In genomic region chr3:27371725-27372650, GRCm38 (mm10) we compare ENCODE assay signal across 9 mouse cellular contexts. TPM values are rescaled to one million over a fixed set of nuclear protein-coding genes. Genes with fewer than 3 reads are reported as not detected.
DNase-seq lines count a peak whose midpoint lies in the region; ATAC-seq and TF ChIP-seq lines count a peak whose summit lies in the region.
"Had no signal": no experiment of that assay in that cellular context is flagged by ENCODE, and none has a peak within 500 bp of the region (broad histone marks: within the 10 kb centered on the region; RNA-seq: fewer than 3 reads in every experiment).

No protein-coding gene starts in this region.

- 2% methylated on average over 77 of the region's 77 CpGs for WGBS in heart, embryonic 16.5 days
- WGBS in heart, adult 2 months = 3% methylated on average over 77 of the region's 77 CpGs
- 1% methylated on average over 77 of the region's 77 CpGs for WGBS in hindbrain, embryonic 10.5 days
- WGBS in midbrain, postnatal 0 days = 2% methylated on average over 73 of the region's 77 CpGs

- TF ChIP-seq POLR2A in heart, adult 2 months (IDR thresholded peaks at IDR 0.05; ENCODE audit: insufficient read depth, low read depth, low read length) = no peak

- H3K4me1 ChIP-seq in heart, embryonic 16.5 days (ENCODE audit: control insufficient read depth, insufficient read depth, low read length) = peaks cover 4% of the 10 kb centered on the region
- no peaks in the 10 kb centered on the region for H3K4me1 ChIP-seq in heart, adult 2 months (ENCODE audit: control insufficient read depth, insufficient read depth, low read length)
- peaks cover 17% of the 10 kb centered on the region for H3K4me1 ChIP-seq in hindbrain, embryonic 10.5 days (replicated peaks)
- H3K4me1 ChIP-seq in midbrain, postnatal 0 days (ENCODE audit: insufficient read depth, low read length) = no peaks in the 10 kb centered on the region

- H3K27ac ChIP-seq in heart, embryonic 16.5 days (ENCODE audit: low read length) = no peak overlapping the region
- no peak overlapping the region for H3K27ac ChIP-seq in heart, adult 2 months
- no peak overlapping the region for H3K27ac ChIP-seq in hindbrain, embryonic 10.5 days
- H3K27ac ChIP-seq in midbrain, postnatal 0 days (ENCODE audit: low read depth, low read length) = no peak overlapping the region

- ATAC-seq in heart, embryonic 16.5 days (replicated peaks; ENCODE audit: extremely low read depth, insufficient read depth, low FRiP score) = no peak
- ATAC-seq in midbrain, postnatal 0 days (ENCODE audit: low FRiP score) = peak; percentile 54; the same call in 1 of the 2 replicates
- ATAC-seq in activated CD4-positive, CD25-positive, alpha-beta regulatory T cell, adult 4 months = no peak
- ATAC-seq: Patski had no signal

- H3K9me3 ChIP-seq in heart, embryonic 16.5 days (replicated peaks; ENCODE audit: control insufficient read depth, low read length) = no peaks in the 10 kb centered on the region
- H3K9me3 ChIP-seq in hindbrain, embryonic 10.5 days = no peaks in the 10 kb centered on the region
- H3K9me3 ChIP-seq in midbrain, postnatal 0 days (ENCODE audit: low read length) = no peaks in the 10 kb centered on the region

- H3K79me2 ChIP-seq in heart, adult 2 months (replicated peaks; ENCODE audit: control insufficient read depth, insufficient read depth, low read length) = no peaks in the 10 kb centered on the region

- peak overlapping the region; percentile 40; the same call in 1 of the 2 replicates for H3K4me2 ChIP-seq in heart, embryonic 16.5 days (ENCODE audit: low read depth, low read length)
- H3K4me2 ChIP-seq in midbrain, postnatal 0 days (ENCODE audit: low read depth, low read length, poor library complexity, severe bottlenecking) = peak overlapping the region; percentile 97

- intact Hi-C loops in heart, adult 2 months (cut with DNase I) = no loop called here

- TF ChIP-seq CTCF in heart, adult 2 months (IDR thresholded peaks at IDR 0.05) = no peak
- TF ChIP-seq CTCF in midbrain, postnatal 0 days (IDR thresholded peaks at IDR 0.05) = no peak

- H3K9ac ChIP-seq in heart, embryonic 16.5 days (ENCODE audit: low read length) = no peak overlapping the region
- no peak overlapping the region for H3K9ac ChIP-seq in heart, adult 2 months (ENCODE audit: low read depth, low read length)
- 0 out of 2 replicates have a peak overlapping the region, but pooled peaks have one; percentile 39 for H3K9ac ChIP-seq in midbrain, postnatal 0 days (replicated peaks; ENCODE audit: low read length, poor library complexity, severe bottlenecking)

- H3K4me3 ChIP-seq in heart, embryonic 16.5 days (ENCODE audit: low read length) = peak overlapping the region; percentile 18; the same call in 1 of the 2 replicates
- no peak overlapping the region for H3K4me3 ChIP-seq in heart, adult 2 months
- peak overlapping the region; percentile 53 for H3K4me3 ChIP-seq in hindbrain, embryonic 10.5 days
- H3K4me3 ChIP-seq in midbrain, postnatal 0 days (ENCODE audit: low read depth, low read length) = peak overlapping the region; percentile 45

- H3K36me3 ChIP-seq in heart, embryonic 16.5 days (ENCODE audit: control insufficient read depth, insufficient read depth) = no peaks in the 10 kb centered on the region
- H3K36me3 ChIP-seq in heart, adult 2 months (ENCODE audit: control insufficient read depth, insufficient read depth, low read length) = no peaks in the 10 kb centered on the region
- no peaks in the 10 kb centered on the region for H3K36me3 ChIP-seq in hindbrain, embryonic 10.5 days
- no peaks in the 10 kb centered on the region for H3K36me3 ChIP-seq in midbrain, postnatal 0 days (ENCODE audit: insufficient read depth, low read length)

- peaks cover 52% of the 10 kb centered on the region for H3K27me3 ChIP-seq in heart, embryonic 16.5 days (ENCODE audit: control insufficient read depth, insufficient read depth, low read length)
- peaks cover 7% of the 10 kb centered on the region for H3K27me3 ChIP-seq in heart, adult 2 months (ENCODE audit: control insufficient read depth, insufficient read depth, low read length)
- H3K27me3 ChIP-seq in hindbrain, embryonic 10.5 days (ENCODE audit: insufficient read depth, poor library complexity, severe bottlenecking) = peaks cover 58% of the 10 kb centered on the region
- peaks cover 28% of the 10 kb centered on the region for H3K27me3 ChIP-seq in midbrain, postnatal 0 days (ENCODE audit: insufficient read depth, low read length)

- DNase-seq in heart, adult 2 months = no peak
- peak; percentile 55 for DNase-seq in ZHBTc4 (ENCODE audit: low read depth, low spot score)
- DNase-seq in hindbrain, embryonic 10.5 days (ENCODE audit: low spot score) = peak; percentile 34
- DNase-seq in midbrain, postnatal 0 days (ENCODE audit: low spot score) = no peak
- DNase-seq in urinary bladder, postnatal 10 days (ENCODE audit: low spot score) = no peak
- DNase-seq in gastrocnemius, postnatal 10 days = no peak

- TF ChIP-seq EP300 in heart, adult 2 months (IDR thresholded peaks at IDR 0.05; ENCODE audit: insufficient read depth, low read depth, low read length) = no peak

RNA-seq across cellular contexts. Expression of gene Ghsr, which starts 0.8 kb away (rescaled TPM):
- polyA plus RNA-seq in heart, embryonic 16.5 days (2015; fragmentation: Nextera tagmentation; extraction: Ambion mirVana) = not detected in 2 replicates
- total RNA-seq in heart, adult 2 months (2021) = not detected
- not detected in 2 replicates for polyA plus RNA-seq in heart, adult 2 months (2012; rRNA removed)
- 0.09 and 0.14 TPM in 2 replicates for polyA plus RNA-seq in hindbrain, embryonic 10.5 days (2016; fragmentation: Nextera tagmentation; extraction: Ambion mirVana)
- total RNA-seq in midbrain, postnatal 0 days (2014; rRNA removed) = 2.5 and 2.8 TPM in 2 replicates
- polyA plus RNA-seq in midbrain, postnatal 0 days (2015; fragmentation: Nextera tagmentation; extraction: Ambion mirVana) = 0.59 and 0.65 TPM in 2 replicates
- not detected for polyA plus RNA-seq in activated CD4-positive, CD25-positive, alpha-beta regulatory T cell, adult 4 months (2017; shearing (Covaris generic))
- not detected for total RNA-seq in gastrocnemius, postnatal 10 days (2021)
- polyA plus RNA-seq: Patski had no signal

RNA-seq across cellular contexts. Expression of gene Tnfsf10, which starts 55.2 kb away (rescaled TPM):
- 0.84 and 1.00 TPM in 2 replicates for polyA plus RNA-seq in heart, embryonic 16.5 days (2015; fragmentation: Nextera tagmentation; extraction: Ambion mirVana)
- total RNA-seq in heart, adult 2 months (2021) = 10 to 100 TPM in 1 of 2 experiments, 1 to 10 TPM in 1; 6.3 to 10.4 TPM
- polyA plus RNA-seq in heart, adult 2 months (2012; rRNA removed) = 4.2 and 8.5 TPM in 2 replicates
- 0.03 TPM in 1 of 2 replicates, not detected in the other for polyA plus RNA-seq in hindbrain, embryonic 10.5 days (2016; fragmentation: Nextera tagmentation; extraction: Ambion mirVana)
- 0.47 and 3.3 TPM in 2 replicates for total RNA-seq in midbrain, postnatal 0 days (2014; rRNA removed)
- polyA plus RNA-seq in midbrain, postnatal 0 days (2015; fragmentation: Nextera tagmentation; extraction: Ambion mirVana) = 0.27 and 0.33 TPM in 2 replicates
- 10 to 100 TPM; 18.8 to 23.6 TPM for polyA plus RNA-seq in activated CD4-positive, CD25-positive, alpha-beta regulatory T cell, adult 4 months (2017; shearing (Covaris generic))
- total RNA-seq in gastrocnemius, postnatal 10 days (2021) = 1 to 10 TPM; 5.3 to 6.1 TPM

Comparison
In these comparisons a context has a peak if more than half of its experiments do, and no peak if none do; other contexts are left out.
1. DNase-seq: peak in ZHBTc4 (single experiment) and hindbrain, embryonic 10.5 days (single experiment); none in heart, adult 2 months (0 of 2), midbrain, postnatal 0 days (single experiment), urinary bladder, postnatal 10 days (single experiment) and gastrocnemius, postnatal 10 days (single experiment).